ENCODE assay signal across 8 mouse cellular contexts in the genomic region with DNA sequence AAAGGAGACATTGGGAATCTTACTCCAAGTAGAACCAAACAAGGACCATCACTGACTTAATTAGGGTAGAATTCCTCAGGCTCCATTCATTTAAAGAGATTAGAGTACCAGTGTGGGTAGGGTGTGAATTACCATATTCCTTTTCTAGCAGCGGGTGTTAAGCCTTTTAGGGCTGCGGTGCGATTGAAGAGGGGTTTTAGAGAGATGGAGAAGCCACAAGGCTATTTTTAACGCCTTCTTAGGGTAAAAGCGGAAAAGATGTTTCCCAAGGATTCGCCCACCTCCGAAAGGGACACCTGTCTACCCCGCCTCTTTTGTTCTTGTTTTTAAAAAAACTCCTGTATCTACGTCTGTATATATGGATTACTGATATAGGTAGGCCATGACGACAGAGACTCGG. TPM values are rescaled to one million over a fixed set of nuclear protein-coding genes. Genes with fewer than 3 reads are reported as not detected.
DNase-seq lines count a peak whose midpoint lies in the region; ATAC-seq and TF ChIP-seq lines count a peak whose summit lies in the region.

No protein-coding gene starts in this region.

- no peak for DNase-seq in heart, adult 18-20 months
- no peak for DNase-seq in CH12.LX (ENCODE audit: extremely low read depth)
- DNase-seq in urinary bladder, adult 2 months (ENCODE audit: low spot score) = no peak
- DNase-seq in frontal cortex, postnatal 14 days (ENCODE audit: low spot score in 2 of 2) = no peak
- no peak for DNase-seq in testis, postnatal 14 days (ENCODE audit: low spot score)

- no peaks in the 10 kb centered on the region for H3K27me3 ChIP-seq in heart, embryonic 13.5 days (replicated peaks)
- H3K27me3 ChIP-seq in CH12.LX (replicated peaks) = no peaks in the 10 kb centered on the region
- H3K27me3 ChIP-seq in liver, embryonic 12.5 days (replicated peaks) = no peaks in the 10 kb centered on the region

- no peaks in the 10 kb centered on the region for H3K9me3 ChIP-seq in heart, embryonic 13.5 days
- no peaks in the 10 kb centered on the region for H3K9me3 ChIP-seq in CH12.LX (replicated peaks; ENCODE audit: low read length)
- H3K9me3 ChIP-seq in liver, embryonic 12.5 days (replicated peaks) = no peaks in the 10 kb centered on the region

- no peak for ATAC-seq in heart, embryonic 13.5 days (ENCODE audit: extremely low read depth, insufficient number of reproducible peaks, low FRiP score, low TSS enrichment)
- ATAC-seq in liver, embryonic 12.5 days = no peak

- TF ChIP-seq RAD21 in CH12.LX (IDR thresholded peaks at IDR 0.05; ENCODE audit: low read depth, low read length) = no peak

- TF ChIP-seq EP300 in CH12.LX (IDR thresholded peaks at IDR 0.05; ENCODE audit: low read length) = no peak

- H3K36me3 ChIP-seq in heart, embryonic 13.5 days = peaks cover 35% of the 10 kb centered on the region
- peaks cover 19 to 46% of the 10 kb centered on the region in 2 experiments for H3K36me3 ChIP-seq in CH12.LX (replicated peaks in 1 of 2; ENCODE audit: control insufficient read depth in 1 of 2, insufficient read depth in 1 of 2, low read length in 1 of 2)
- H3K36me3 ChIP-seq in liver, embryonic 12.5 days = peaks cover 40% of the 10 kb centered on the region

- peak overlapping the region; percentile 80 for H3K4me2 ChIP-seq in heart, embryonic 13.5 days
- H3K4me2 ChIP-seq in CH12.LX (ENCODE audit: insufficient read depth, low read depth, poor library complexity, severe bottlenecking) = peak overlapping the region; percentile 97
- H3K4me2 ChIP-seq in liver, embryonic 12.5 days = peak overlapping the region; percentile 86

- dilution Hi-C loops in CH12.LX (cut with MboI; ENCODE audit: extremely low pct_ligation_motif_present, extremely low pct_unique_long_range_greater_than_20kb, low sequenced_read_pairs) = no loop called here

- H3K79me2 ChIP-seq in CH12.LX (replicated peaks; ENCODE audit: control insufficient read depth, extremely low read depth, insufficient read depth, poor library complexity, severe bottlenecking) = peaks cover 62% of the 10 kb centered on the region

- no peak for TF ChIP-seq POLR2A in CH12.LX (IDR thresholded peaks at IDR 0.05; ENCODE audit: low read depth, low read length)
- no peak for TF ChIP-seq POLR2A in embryonic fibroblast, embryonic 13.5 days (IDR thresholded peaks at IDR 0.05; ENCODE audit: low read depth, low read length)

- H3K9ac ChIP-seq in heart, embryonic 13.5 days = peak overlapping the region; percentile 97
- peak overlapping the region; percentile 98 for H3K9ac ChIP-seq in CH12.LX (ENCODE audit: insufficient read depth, low read depth)
- H3K9ac ChIP-seq in liver, embryonic 12.5 days = peak overlapping the region; percentile 96

- TF ChIP-seq CTCF in CH12.LX (conservative IDR thresholded peaks at IDR 0.05 in 1 of 2, IDR thresholded peaks at IDR 0.05 in 1 of 2; ENCODE audit: low read depth in 2 of 2, low read length in 2 of 2) = no peak
- TF ChIP-seq CTCF in embryonic fibroblast, embryonic 13.5 days (IDR thresholded peaks at IDR 0.05; ENCODE audit: borderline replicate concordance, insufficient read depth, low read length) = no peak

- in situ Hi-C loops in CH12.LX (cut with MboI; ENCODE audit: low pct_ligation_motif_present, low pct_unique_long_range_greater_than_20kb, low sequenced_read_pairs) = no loop called here

- H3K4me3 ChIP-seq in heart, embryonic 13.5 days = peak overlapping the region; percentile 97
- peak overlapping the region; percentile 79 to 98 (median 94) for H3K4me3 ChIP-seq in CH12.LX (replicated peaks in 1 of 3; ENCODE audit: low read depth in 2 of 3, low read length in 2 of 3, poor library complexity in 1 of 3)
- H3K4me3 ChIP-seq in embryonic fibroblast, embryonic 13.5 days (ENCODE audit: insufficient read depth, low read length) = peak overlapping the region; percentile 89
- peak overlapping the region; percentile 98 for H3K4me3 ChIP-seq in liver, embryonic 12.5 days

- peaks cover 37% of the 10 kb centered on the region for H3K4me1 ChIP-seq in heart, embryonic 13.5 days
- peaks cover 0 to 40% of the 10 kb centered on the region in 2 experiments; a peak in 2 of 4 replicates for H3K4me1 ChIP-seq in CH12.LX (ENCODE audit: control insufficient read depth in 1 of 2, insufficient read depth in 2 of 2)
- H3K4me1 ChIP-seq in embryonic fibroblast, embryonic 13.5 days (ENCODE audit: control insufficient read depth, insufficient read depth, low read length) = peaks cover 2% of the 10 kb centered on the region; the same call in 1 of the 2 replicates
- H3K4me1 ChIP-seq in liver, embryonic 12.5 days = peaks cover 52% of the 10 kb centered on the region

- WGBS in heart, embryonic 13.5 days = 1% methylated on average over 11 of the region's 11 CpGs
- WGBS in liver, embryonic 12.5 days (ENCODE audit: insufficient replicate concordance) = under 1% methylated on average over 11 of the region's 11 CpGs

- no peak overlapping the region for H3K27ac ChIP-seq in heart, embryonic 13.5 days (replicated peaks)
- H3K27ac ChIP-seq in CH12.LX (ENCODE audit: insufficient read depth, low read depth) = no peak overlapping the region
- H3K27ac ChIP-seq in embryonic fibroblast, embryonic 13.5 days (ENCODE audit: insufficient read depth, low read length) = no peak overlapping the region
- peak overlapping the region; percentile 94 for H3K27ac ChIP-seq in liver, embryonic 12.5 days

TF ChIP-seq in CH12.LX, 34 proteins besides CTCF, POLR2A, EP300 and RAD21:
- TF ChIP-seq HCFC1 (IDR thresholded peaks at IDR 0.05; ENCODE audit: low read depth, low read length) = no peak
- TF ChIP-seq NELFE (IDR thresholded peaks at IDR 0.05; ENCODE audit: low read depth, low read length) = no peak
- TF ChIP-seq RCOR1 (conservative IDR thresholded peaks at IDR 0.05; ENCODE audit: low read depth, low read length) = no peak
- no peak for TF ChIP-seq TBP (conservative IDR thresholded peaks at IDR 0.05; ENCODE audit: low read depth, low read length)
- no peak for TF ChIP-seq ZMIZ1 (IDR thresholded peaks at IDR 0.05; ENCODE audit: low read depth, low read length)

RNA-seq across cellular contexts. Expression of a gene that starts 0.9 kb away (rescaled TPM):
- polyA plus RNA-seq in heart, embryonic 13.5 days (2015; fragmentation: Nextera tagmentation; extraction: Ambion mirVana) = 112 and 117 TPM in 2 replicates
- total RNA-seq in heart, adult 18-20 months (2021) = 100 to 1,000 TPM in 1 of 2 experiments, 10 to 100 TPM in 1; 99.5 to 103 TPM
- total RNA-seq in CH12.LX (2012; rRNA removed) (49.1 and 56.7 TPM in 2 replicates), CH12.LX (2014; rRNA removed) (60.3 and 72.7 TPM in 2 replicates)
- 145 and 146 TPM in 2 replicates for polyA plus RNA-seq in CH12.LX (2012; ENCODE audit: insufficient read length, low read depth)
- polyA plus RNA-seq in embryonic fibroblast, embryonic 13.5 days (2011; ENCODE audit: insufficient read length, low read depth, missing spikeins) = 85.3 and 92.3 TPM in 2 replicates
- polyA plus RNA-seq in liver, embryonic 12.5 days (2016; fragmentation: Nextera tagmentation; extraction: Ambion mirVana) = 103 and 105 TPM in 2 replicates
- polyA plus RNA-seq in urinary bladder, adult 2 months (2012; rRNA removed) = 93.8 and 107 TPM in 2 replicates

RNA-seq across cellular contexts. Expression of a gene that starts 0.9 kb away (rescaled TPM):
- polyA plus RNA-seq in heart, embryonic 13.5 days (2015; fragmentation: Nextera tagmentation; extraction: Ambion mirVana) = 38.9 and 39.1 TPM in 2 replicates
- 10 to 100 TPM; 20.2 to 25.9 TPM for total RNA-seq in heart, adult 18-20 months (2021)
- 22.9 and 27.9 TPM in 2 replicates for total RNA-seq in CH12.LX (2012; rRNA removed)
- total RNA-seq in CH12.LX (2014; rRNA removed) = 63.9 and 69.0 TPM in 2 replicates
- polyA plus RNA-seq in CH12.LX (2012; ENCODE audit: insufficient read length, low read depth) = 59.3 and 59.9 TPM in 2 replicates
- polyA plus RNA-seq in embryonic fibroblast, embryonic 13.5 days (2011; ENCODE audit: insufficient read length, low read depth, missing spikeins) = 40.2 and 51.5 TPM in 2 replicates
- polyA plus RNA-seq in liver, embryonic 12.5 days (2016; fragmentation: Nextera tagmentation; extraction: Ambion mirVana) = 36.5 and 38.1 TPM in 2 replicates
- 15.9 and 20.2 TPM in 2 replicates for polyA plus RNA-seq in urinary bladder, adult 2 months (2012; rRNA removed)
